Mouse (Mus musculus) heart, embryonic 12.5 days (tissue): ENCODE measurements at regions not wholly inside any gene's neighbourhood (a gene's known extent, or its start where the extent isn't known, plus 50 kb on each side); places are given as distances from the start of the nearest gene placed in this dataset.

Source experiments
- ATAC-seq: fragments of 200-750 bp; cut with Nextera tagmentation; 2 replicates; pipeline ENCODE4 v1.8.0; 2017; ENCODE audit warnings: moderate TSS enrichment, moderate library complexity; ENCODE audit not compliant: insufficient number of reproducible peaks, low FRiP score
- H3K27ac ChIP-seq: fragments of 300-500 bp; sonication (generic); 2 replicates; pipeline ENCODE4 v1.5.1; 2016; ENCODE audit warnings: mild to moderate bottlenecking, moderate library complexity; ENCODE audit not compliant: poor library complexity, severe bottlenecking
- H3K27me3 ChIP-seq: fragments of 300-500 bp; sonication (generic); replicated peaks from 2 replicates; pipeline ENCODE4 v1.6.1; 2016; ENCODE audit warnings: mild to moderate bottlenecking, moderate library complexity
- H3K36me3 ChIP-seq: fragments of 300-500 bp; sonication (generic); 2 replicates; pipeline ENCODE4 v1.6.1; 2016; ENCODE audit warnings: mild to moderate bottlenecking, moderate library complexity
- H3K4me1 ChIP-seq: fragments of 300-500 bp; sonication (generic); replicated peaks from 2 replicates; pipeline ENCODE4 v1.6.1; 2016; ENCODE audit warnings: mild to moderate bottlenecking
- H3K4me2 ChIP-seq: fragments of 300-500 bp; sonication (generic); 2 replicates; pipeline ENCODE4 v1.6.1; 2016; ENCODE audit warnings: mild to moderate bottlenecking, moderate library complexity
- H3K4me3 ChIP-seq: fragments of 300-500 bp; sonication (generic); 2 replicates; pipeline ENCODE4 v1.5.1; 2016; ENCODE audit warnings: mild to moderate bottlenecking
- H3K9ac ChIP-seq: fragments of 300-500 bp; sonication (generic); 2 replicates; pipeline ENCODE4 v1.6.1; 2016; ENCODE audit warnings: mild to moderate bottlenecking, moderate library complexity
- H3K9me3 ChIP-seq: fragments of 300-500 bp; sonication (generic); replicated peaks from 2 replicates; pipeline ENCODE4 v1.6.1; 2016; ENCODE audit warnings: mild to moderate bottlenecking, moderate library complexity
- WGBS: fragments of 180-500 bp; shearing (Covaris S2); methylation state at CpG from one replicate; pipeline ENCODE4 v1.1.7; 2016; 5-methylcytosine and 5-hydroxymethylcytosine counted together

DNA sequence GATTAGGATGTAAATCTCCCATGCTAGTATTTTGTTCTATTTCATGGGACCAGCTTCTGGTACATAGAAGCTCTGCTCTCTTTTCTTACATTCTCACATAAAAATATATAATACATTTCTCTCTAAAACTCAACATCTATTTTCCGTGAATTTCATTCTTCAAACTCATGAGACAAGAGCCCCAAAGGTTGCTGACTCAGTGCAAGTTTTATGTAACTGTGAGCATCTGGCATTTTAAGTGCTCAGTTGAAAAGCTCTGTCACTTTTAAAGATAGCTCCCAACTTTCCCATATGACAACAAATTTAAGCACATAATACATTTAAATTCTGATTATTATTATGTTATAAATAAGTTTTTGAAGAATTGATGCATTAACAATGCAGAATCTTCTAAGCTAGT lies 268.5 kb downstream of the AW209491 start:
- Histone ChIP-seq H3K4me2 (no peak overlapping the region), H3K4me3 (no peak overlapping the region), H3K27ac (no peak overlapping the region), H3K4me1 (no peaks in the 10 kb centered on the region), H3K9me3 (no peaks in the 10 kb centered on the region), H3K27me3 (no peaks in the 10 kb centered on the region), H3K36me3 (no peaks in the 10 kb centered on the region), H3K9ac (no peak overlapping the region)
- ATAC-seq = no peak
- WGBS = 69% methylated on average over 1 of the region's 1 CpGs

DNA sequence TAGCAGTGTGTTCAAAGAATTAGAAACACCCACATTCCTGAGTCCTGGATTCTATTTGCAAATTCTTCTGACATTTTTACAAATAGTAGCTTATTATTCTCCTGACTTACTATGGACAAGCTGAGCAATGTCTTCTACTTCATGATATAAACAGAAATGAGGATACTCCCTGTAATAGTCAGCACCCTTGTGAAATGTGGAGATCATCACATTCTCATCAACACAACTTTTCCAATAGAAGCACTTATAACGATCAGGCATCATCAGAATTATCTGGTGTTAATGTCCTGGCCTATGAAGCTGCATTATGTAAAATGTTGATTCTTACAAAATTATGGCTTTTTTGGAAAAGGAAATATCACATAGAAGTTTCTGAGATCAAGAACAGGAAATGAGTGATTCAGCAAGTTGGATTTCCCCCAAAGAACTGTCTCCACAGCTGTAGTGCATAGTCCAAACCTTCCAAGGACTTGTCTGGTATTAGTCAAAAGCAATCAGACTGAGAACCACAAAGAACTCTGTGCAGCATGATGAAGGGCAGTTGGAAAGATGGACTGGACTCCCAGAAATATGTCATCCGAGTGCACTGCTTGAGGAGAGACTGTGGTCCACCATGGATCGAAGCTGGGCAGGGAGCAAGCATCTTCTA lies 300.3 kb downstream of the AW209491 start:
- 61% methylated on average over 3 of the region's 3 CpGs for WGBS
- Histone ChIP-seq H3K27ac (no peak overlapping the region), H3K36me3 (no peaks in the 10 kb centered on the region), H3K9ac (no peak overlapping the region), H3K9me3 (no peaks in the 10 kb centered on the region), H3K4me2 (no peak overlapping the region), H3K4me1 (no peaks in the 10 kb centered on the region), H3K27me3 (no peaks in the 10 kb centered on the region), H3K4me3 (no peak overlapping the region)
- no peak for ATAC-seq

DNA sequence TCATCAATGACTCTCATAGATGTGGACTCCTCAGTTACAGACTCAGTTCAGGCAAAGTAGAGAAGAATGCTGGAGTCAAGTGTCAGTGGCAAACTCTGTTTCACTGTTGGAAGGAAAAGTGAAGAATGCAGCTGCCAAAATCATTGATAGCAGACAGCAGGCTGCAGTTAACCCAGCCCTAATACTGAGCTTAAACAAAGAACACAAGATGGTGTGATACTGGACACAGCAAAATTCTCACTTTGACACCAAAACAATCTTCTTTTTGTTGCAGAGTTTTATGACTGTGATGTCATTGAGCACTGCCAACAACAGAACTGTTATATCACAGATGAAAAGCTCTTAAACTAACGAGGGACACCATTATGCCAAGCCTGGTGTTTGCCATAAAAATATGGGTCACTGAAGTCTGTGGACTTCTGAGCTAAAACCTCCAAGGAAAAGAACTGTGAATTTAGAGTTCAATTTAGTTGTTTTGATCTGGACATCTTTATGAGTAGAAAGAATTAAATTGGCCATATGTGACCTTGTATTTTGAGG lies 336.3 kb downstream of the AW209491 start:
- H3K27me3 ChIP-seq = no peaks in the 10 kb centered on the region
- no peak overlapping the region for H3K9ac ChIP-seq
- H3K4me3 ChIP-seq = no peak overlapping the region
- no peak overlapping the region for H3K27ac ChIP-seq
- H3K4me1 ChIP-seq = no peaks in the 10 kb centered on the region
- no peaks in the 10 kb centered on the region for H3K36me3 ChIP-seq
- WGBS = 49% methylated on average over 1 of the region's 1 CpGs
- H3K4me2 ChIP-seq = no peak overlapping the region
- no peak for ATAC-seq
- no peaks in the 10 kb centered on the region for H3K9me3 ChIP-seq

DNA sequence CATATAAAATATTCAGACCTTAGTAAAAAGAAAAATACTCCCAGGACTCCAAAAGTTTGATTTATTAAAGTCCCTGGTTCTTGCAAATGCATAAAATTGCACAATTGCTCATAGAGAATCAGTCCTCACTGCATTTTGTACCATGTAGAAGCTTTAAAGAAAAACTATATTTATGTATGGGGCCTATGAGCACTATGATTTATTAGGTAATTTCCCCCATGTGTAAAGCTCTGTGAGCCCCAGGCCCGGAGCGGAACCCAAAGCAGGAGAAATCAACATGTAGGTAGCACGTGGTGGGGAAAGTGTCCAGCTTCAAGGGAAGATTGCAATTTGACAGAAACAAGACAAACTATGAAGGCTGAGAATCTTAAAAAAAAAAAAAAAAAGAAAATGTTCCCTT lies 372.7 kb downstream of the AW209491 start:
- no peak overlapping the region for H3K4me3 ChIP-seq
- H3K36me3 ChIP-seq = no peaks in the 10 kb centered on the region
- H3K27me3 ChIP-seq = no peaks in the 10 kb centered on the region
- no peak overlapping the region for H3K27ac ChIP-seq
- no peak overlapping the region for H3K4me2 ChIP-seq
- no peak overlapping the region for H3K9ac ChIP-seq
- H3K4me1 ChIP-seq = no peaks in the 10 kb centered on the region
- WGBS = 84% methylated on average over 3 of the region's 3 CpGs
- H3K9me3 ChIP-seq = no peaks in the 10 kb centered on the region
- ATAC-seq = no peak

DNA sequence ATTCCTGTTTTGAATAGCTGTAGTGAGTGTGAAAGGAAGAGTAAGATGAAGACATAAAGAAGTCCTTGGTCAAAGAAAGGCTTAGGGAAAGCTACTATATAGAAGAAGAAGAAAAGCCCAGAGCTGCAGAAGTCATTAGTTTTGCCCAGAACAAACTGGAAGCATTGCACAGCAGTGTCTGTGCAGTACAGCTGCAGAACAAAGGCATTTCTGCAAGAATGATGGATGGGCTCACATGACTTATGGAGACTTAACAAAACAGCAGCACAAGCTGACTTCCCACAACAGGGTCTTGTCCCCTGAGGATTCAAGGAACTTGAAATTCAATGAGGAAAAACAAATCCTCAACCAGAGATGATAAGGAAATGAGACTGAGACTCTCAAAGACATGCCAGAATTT lies 381.7 kb downstream of the AW209491 start:
- no peak overlapping the region for H3K9ac ChIP-seq
- no peaks in the 10 kb centered on the region for H3K27me3 ChIP-seq
- H3K4me2 ChIP-seq = no peak overlapping the region
- no peak overlapping the region for H3K4me3 ChIP-seq
- H3K4me1 ChIP-seq = no peaks in the 10 kb centered on the region
- ATAC-seq = no peak
- no peak overlapping the region for H3K27ac ChIP-seq
- H3K9me3 ChIP-seq = no peaks in the 10 kb centered on the region
- no peaks in the 10 kb centered on the region for H3K36me3 ChIP-seq

DNA sequence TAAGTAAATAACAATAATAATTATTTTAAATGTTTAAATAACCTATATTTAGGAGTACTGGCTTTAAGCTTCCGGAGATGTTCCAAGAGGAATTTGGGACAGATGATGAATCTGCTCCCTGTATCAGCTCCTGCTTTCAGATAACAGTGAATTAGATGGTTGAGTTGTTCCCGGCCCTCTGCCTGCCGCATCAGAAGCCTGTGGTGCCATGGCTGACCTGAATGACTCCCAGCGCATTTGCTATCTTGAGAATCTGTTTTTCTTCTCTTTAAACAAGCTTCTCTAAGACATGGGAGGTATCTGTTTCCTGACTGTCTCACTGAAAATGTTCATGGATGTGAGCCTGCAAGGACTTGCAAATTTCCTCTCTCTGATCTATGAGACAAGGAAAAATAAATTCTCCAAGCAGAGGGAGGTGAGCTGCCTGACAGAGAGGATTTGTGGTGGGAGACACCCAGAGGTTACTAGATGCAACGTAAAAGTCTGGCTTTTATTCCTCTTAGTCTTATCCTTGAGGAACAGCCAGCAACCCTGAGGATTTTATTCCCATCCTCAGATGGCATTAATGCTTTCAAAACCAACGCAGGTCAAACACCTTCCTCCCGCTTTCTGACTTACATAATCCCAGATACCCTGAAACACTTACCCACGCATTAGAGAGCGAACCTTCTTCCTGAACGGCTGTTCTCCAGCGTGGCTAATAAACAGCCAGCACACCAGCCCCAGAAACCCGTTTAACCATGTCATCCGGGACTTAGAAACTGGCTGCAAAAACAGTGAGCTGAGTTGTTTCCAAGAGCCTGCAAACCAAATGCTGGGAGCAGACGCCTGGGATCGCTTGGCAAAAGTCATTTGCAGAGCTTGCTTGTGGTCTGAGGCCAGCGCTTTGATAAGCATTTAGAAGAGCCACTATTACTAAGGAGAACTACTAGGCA lies 389.1 kb downstream of the AW209491 start:
- no peaks in the 10 kb centered on the region for H3K36me3 ChIP-seq

DNA sequence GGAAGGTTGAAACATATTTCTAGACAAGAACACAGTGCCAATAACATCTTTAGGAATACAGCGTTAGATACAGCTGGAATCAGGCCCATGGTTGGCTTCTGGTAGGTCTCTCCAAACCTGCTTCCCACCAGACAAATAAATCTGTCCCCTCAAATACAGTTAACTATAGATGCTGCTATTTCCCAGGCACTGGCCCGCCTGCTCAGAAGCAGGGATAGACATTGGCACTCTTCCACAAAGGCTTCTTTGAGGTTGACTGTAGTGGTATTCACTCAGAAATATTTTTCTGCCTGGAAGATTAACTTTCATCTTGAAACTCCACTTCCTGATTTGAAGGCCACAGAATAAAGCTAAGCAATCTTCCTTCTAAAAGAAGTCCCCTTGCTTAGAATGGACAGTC lies 396.6 kb downstream of the AW209491 start:
- no peak for ATAC-seq
- H3K9me3 ChIP-seq = no peaks in the 10 kb centered on the region
- 70% methylated on average over 2 of the region's 2 CpGs for WGBS
- H3K27me3 ChIP-seq = no peaks in the 10 kb centered on the region
- H3K27ac ChIP-seq = no peak overlapping the region
- H3K4me3 ChIP-seq = no peak overlapping the region
- no peak overlapping the region for H3K9ac ChIP-seq
- no peaks in the 10 kb centered on the region for H3K4me1 ChIP-seq
- H3K36me3 ChIP-seq = no peaks in the 10 kb centered on the region
- H3K4me2 ChIP-seq = no peak overlapping the region

More for the DNA sequence above, 389.1 kb downstream of the AW209491 start:
- Histone ChIP-seq H3K4me1 (no peaks in the 10 kb centered on the region), H3K27ac (no peak overlapping the region), H3K9ac (no peak overlapping the region), H3K4me2 (no peak overlapping the region), H3K4me3 (no peak overlapping the region), H3K9me3 (no peaks in the 10 kb centered on the region), H3K27me3 (no peaks in the 10 kb centered on the region)
- WGBS = 48% methylated on average over 16 of the region's 16 CpGs
- ATAC-seq = no peak

DNA sequence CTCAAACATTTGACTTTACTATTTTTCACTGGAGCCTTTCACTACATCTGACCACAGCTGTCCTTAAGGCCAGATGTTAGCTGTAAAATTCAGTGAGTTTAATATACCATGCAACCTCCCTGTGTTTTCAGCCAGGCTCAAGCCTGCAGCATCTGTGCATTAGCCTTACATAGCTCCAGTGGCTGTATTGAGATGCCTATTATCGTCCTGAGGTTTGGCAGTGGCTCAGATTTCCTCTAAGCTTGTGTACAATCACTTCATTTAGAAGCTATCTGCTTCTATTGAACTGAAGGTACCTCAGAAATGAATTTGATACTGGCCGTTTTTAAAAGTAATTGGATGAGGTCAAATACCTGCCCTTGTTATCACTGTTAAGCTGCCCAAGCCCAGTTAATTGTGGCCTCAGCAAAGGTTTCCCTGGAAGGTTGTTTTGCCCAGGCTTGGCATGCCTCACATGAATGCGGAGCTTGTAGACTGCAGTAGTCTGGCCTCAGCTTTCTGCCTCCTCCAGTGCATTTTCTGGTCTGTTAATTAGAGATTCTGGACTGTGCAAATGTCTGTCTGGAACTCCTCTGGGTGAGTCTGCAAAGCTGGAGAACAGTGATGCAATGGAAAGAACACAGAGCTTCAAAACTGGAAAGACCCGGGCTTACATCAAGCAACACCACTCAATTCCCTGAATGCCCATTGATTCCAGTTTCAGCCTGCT lies 410.2 kb upstream of the Gli3 start:
- no peak for ATAC-seq
- Histone ChIP-seq H3K9me3 (no peaks in the 10 kb centered on the region), H3K9ac (no peak overlapping the region; the same call in 1 of the 2 replicates), H3K27ac (0 out of 2 replicates have a peak overlapping the region, but pooled peaks have one; percentile 16), H3K4me1 (no peaks in the 10 kb centered on the region), H3K27me3 (no peaks in the 10 kb centered on the region), H3K4me2 (no peak overlapping the region), H3K4me3 (no peak overlapping the region), H3K36me3 (no peaks in the 10 kb centered on the region)
- WGBS = 53% methylated on average over 4 of the region's 4 CpGs

DNA sequence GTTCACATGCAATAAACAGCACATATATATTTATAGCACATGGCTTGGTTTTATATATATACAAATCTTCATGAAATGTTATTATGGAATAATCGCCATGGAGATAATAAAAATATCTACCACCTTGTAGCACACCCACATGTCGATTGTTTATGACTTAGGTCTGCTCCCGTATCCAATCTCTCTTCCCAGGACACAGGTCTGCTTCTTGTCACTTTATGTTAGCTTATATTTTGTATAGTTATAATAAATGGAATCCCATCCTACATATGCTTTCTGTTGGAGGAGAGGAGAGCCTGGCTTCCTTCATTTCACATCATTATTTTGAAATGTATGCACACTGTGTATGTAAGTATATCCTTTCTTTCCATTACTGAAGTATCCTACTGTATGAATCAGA lies 408.3 kb upstream of the Gli3 start:
- no peak overlapping the region for H3K27ac ChIP-seq
- no peaks in the 10 kb centered on the region for H3K4me1 ChIP-seq
- no peaks in the 10 kb centered on the region for H3K36me3 ChIP-seq
- no peak overlapping the region for H3K4me3 ChIP-seq
- no peaks in the 10 kb centered on the region for H3K27me3 ChIP-seq
- no peak for ATAC-seq
- H3K9ac ChIP-seq = no peak overlapping the region
- WGBS = 75% methylated on average over 3 of the region's 3 CpGs
- H3K4me2 ChIP-seq = no peak overlapping the region
- no peaks in the 10 kb centered on the region for H3K9me3 ChIP-seq

DNA sequence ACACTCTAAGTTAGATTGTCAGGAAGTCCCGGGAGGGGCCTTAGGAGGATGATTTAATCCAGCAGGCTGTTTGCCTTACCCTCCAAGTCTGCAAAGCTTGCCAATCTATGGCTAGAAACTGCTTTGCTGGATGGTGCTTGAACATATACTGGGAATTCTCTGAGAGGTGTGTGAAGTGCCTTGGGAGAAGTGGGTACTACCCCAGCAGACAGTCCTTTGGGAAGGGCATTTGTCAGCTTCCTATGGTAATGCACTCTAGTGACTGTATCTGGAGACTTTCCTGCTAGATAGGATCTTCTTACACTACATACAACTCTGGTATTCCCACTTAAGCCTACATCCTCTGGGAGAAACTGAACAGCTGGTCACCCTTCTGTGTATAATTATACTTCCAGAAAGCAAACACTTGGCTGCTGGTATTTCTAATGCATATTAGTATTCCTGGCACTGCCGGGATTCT lies 384.4 kb upstream of the Gli3 start:
- Histone ChIP-seq H3K9me3 (0 out of 2 replicates have a peak, but pooled peaks cover 3% of the 10 kb centered on the region), H3K4me1 (no peaks in the 10 kb centered on the region), H3K4me2 (no peak overlapping the region), H3K4me3 (no peak overlapping the region), H3K9ac (no peak overlapping the region), H3K27me3 (no peaks in the 10 kb centered on the region), H3K36me3 (no peaks in the 10 kb centered on the region), H3K27ac (no peak overlapping the region)
- no peak for ATAC-seq
- WGBS = 80% methylated on average over 2 of the region's 2 CpGs

DNA sequence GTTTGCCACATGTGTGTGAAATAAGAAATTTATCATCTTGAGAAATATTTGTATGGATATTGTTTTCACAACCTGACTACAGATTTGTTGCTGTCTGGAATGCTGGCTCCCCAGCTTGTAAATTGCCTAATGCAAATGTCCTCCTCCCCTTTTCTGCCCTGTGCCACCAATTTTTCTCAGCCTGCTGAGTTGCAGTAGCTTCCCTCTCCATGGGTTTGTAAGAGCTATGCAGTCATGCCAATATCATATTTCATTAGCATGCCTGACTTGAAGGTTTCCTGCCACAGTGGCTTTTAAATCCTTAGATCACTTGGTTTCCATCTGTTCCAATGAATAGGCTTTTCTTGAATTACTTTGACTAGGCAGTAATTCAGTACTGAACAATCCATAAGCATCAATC lies 383.9 kb upstream of the Gli3 start:
- H3K4me3 ChIP-seq = no peak overlapping the region
- H3K27ac ChIP-seq = no peak overlapping the region
- no peak overlapping the region for H3K9ac ChIP-seq
- H3K4me2 ChIP-seq = no peak overlapping the region
- H3K27me3 ChIP-seq = no peaks in the 10 kb centered on the region
- 0 out of 2 replicates have a peak, but pooled peaks cover 3% of the 10 kb centered on the region for H3K9me3 ChIP-seq
- no peak for ATAC-seq
- no peaks in the 10 kb centered on the region for H3K4me1 ChIP-seq
- no peaks in the 10 kb centered on the region for H3K36me3 ChIP-seq
